Mouse (Mus musculus): ENCODE measurements around the gene Syne1. TPM values are rescaled to one million over a fixed set of nuclear protein-coding genes. Genes with fewer than 3 reads are reported as not detected.
A peak's percentile ranks its signal among the peaks of the same experiment; 100 is the strongest.

The Syne1 gene
- polyA plus RNA-seq, 1 experiment: 140 TPM

GRCm38 (mm10) chr10:5085792-5086191 is 465.5 kb downstream of the Syne1 start:
- Histone ChIP-seq H3K4me1 (ENCODE audit: control insufficient read depth, insufficient read depth, low read length) (peaks cover 2% of the 10 kb centered on the region; the same call in 1 of the 2 replicates), H3K4me3 (ENCODE audit: insufficient read depth, low read depth, low read length) (no peak overlapping the region), H3K27ac (ENCODE audit: insufficient read depth, low read depth, low read length) (no peak overlapping the region)
- WGBS: 85% methylated on average over 5 of the region's 5 CpGs
- TF ChIP-seq CTCF (IDR thresholded peaks at IDR 0.05; ENCODE audit: insufficient read depth, low read depth, low read length): no peak
- no peak for TF ChIP-seq POLR2A (IDR thresholded peaks at IDR 0.05; ENCODE audit: insufficient read depth, low read depth, low read length)

- 70% methylated on average over 6 of the region's 6 CpGs for WGBS
- H3K4me1 ChIP-seq (ENCODE audit: control insufficient read depth, insufficient read depth, low read length): peaks cover 5% of the 10 kb centered on the region
- no peak for TF ChIP-seq CTCF (IDR thresholded peaks at IDR 0.05; ENCODE audit: insufficient read depth, low read depth, low read length)
- no peak overlapping the region for H3K27ac ChIP-seq (ENCODE audit: insufficient read depth, low read depth, low read length)
- H3K4me3 ChIP-seq (ENCODE audit: insufficient read depth, low read depth, low read length): no peak overlapping the region
Measured at GRCm38 (mm10) chr10:5083716-5084115, 467.6 kb downstream of the Syne1 start.

DNA sequence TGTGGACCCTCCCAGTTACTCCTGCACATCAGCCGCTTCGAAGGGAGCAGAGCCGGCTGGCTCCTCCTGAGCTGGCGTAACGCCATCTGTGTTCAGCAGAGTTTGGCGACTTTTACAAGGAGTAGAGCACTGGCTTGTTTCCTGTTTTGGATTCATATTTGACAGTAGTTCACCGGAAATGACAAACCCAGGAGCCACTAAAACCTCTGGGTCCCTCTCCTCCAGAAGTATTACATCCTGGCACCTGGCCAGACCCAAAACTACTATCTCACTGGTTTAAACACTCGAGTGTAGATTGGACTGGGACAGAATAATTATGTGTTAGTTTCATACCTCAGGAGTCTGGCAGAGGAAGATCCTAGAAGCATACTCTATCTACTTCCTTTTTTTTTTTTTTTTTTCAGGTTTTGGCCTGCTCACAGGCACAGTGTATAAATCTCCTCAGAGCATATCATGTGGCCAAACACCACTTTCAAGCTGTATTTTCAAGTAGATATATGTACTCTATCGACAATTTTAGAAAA is 471.3 kb downstream of the Syne1 start:
- no peak overlapping the region for H3K27ac ChIP-seq (ENCODE audit: insufficient read depth, low read depth, low read length)
- no peak overlapping the region for H3K4me3 ChIP-seq (ENCODE audit: insufficient read depth, low read depth, low read length)
- TF ChIP-seq POLR2A (IDR thresholded peaks at IDR 0.05; ENCODE audit: insufficient read depth, low read depth, low read length) (no peak), CTCF (IDR thresholded peaks at IDR 0.05; ENCODE audit: insufficient read depth, low read depth, low read length) (no peak)
- peaks cover 5% of the 10 kb centered on the region for H3K4me1 ChIP-seq (ENCODE audit: control insufficient read depth, insufficient read depth, low read length)
- WGBS: 22% methylated on average over 9 of the region's 9 CpGs

- H3K27ac ChIP-seq (ENCODE audit: insufficient read depth, low read depth, low read length): no peak overlapping the region
- 76% methylated on average over 7 of the region's 7 CpGs for WGBS
- H3K4me1 ChIP-seq (ENCODE audit: control insufficient read depth, insufficient read depth, low read length): peaks cover 3% of the 10 kb centered on the region
- TF ChIP-seq CTCF (IDR thresholded peaks at IDR 0.05; ENCODE audit: insufficient read depth, low read depth, low read length) (no peak), POLR2A (IDR thresholded peaks at IDR 0.05; ENCODE audit: insufficient read depth, low read depth, low read length) (no peak)
- H3K4me3 ChIP-seq (ENCODE audit: insufficient read depth, low read depth, low read length): no peak overlapping the region
Measured at GRCm38 (mm10) chr10:5075724-5076123, 475.6 kb downstream of the Syne1 start.

GRCm38 (mm10) chr10:5072054-5072453 is 479.2 kb downstream of the Syne1 start:
- peaks cover 4% of the 10 kb centered on the region; the same call in 1 of the 2 replicates for H3K4me1 ChIP-seq (ENCODE audit: control insufficient read depth, insufficient read depth, low read length)
- no peak for TF ChIP-seq CTCF (IDR thresholded peaks at IDR 0.05; ENCODE audit: insufficient read depth, low read depth, low read length)
- no peak for TF ChIP-seq POLR2A (IDR thresholded peaks at IDR 0.05; ENCODE audit: insufficient read depth, low read depth, low read length)
- WGBS: 86% methylated on average over 8 of the region's 8 CpGs
- H3K4me3 ChIP-seq (ENCODE audit: insufficient read depth, low read depth, low read length): no peak overlapping the region
- H3K27ac ChIP-seq (ENCODE audit: insufficient read depth, low read depth, low read length): no peak overlapping the region

- no peak overlapping the region for H3K4me3 ChIP-seq (ENCODE audit: insufficient read depth, low read depth, low read length)
- peaks cover 4% of the 10 kb centered on the region; the same call in 1 of the 2 replicates for H3K4me1 ChIP-seq (ENCODE audit: control insufficient read depth, insufficient read depth, low read length)
- H3K27ac ChIP-seq (ENCODE audit: insufficient read depth, low read depth, low read length): no peak overlapping the region
- no peak for TF ChIP-seq POLR2A (IDR thresholded peaks at IDR 0.05; ENCODE audit: insufficient read depth, low read depth, low read length)
- TF ChIP-seq CTCF (IDR thresholded peaks at IDR 0.05; ENCODE audit: insufficient read depth, low read depth, low read length): no peak
- 67% methylated on average over 3 of the region's 3 CpGs for WGBS
Measured at GRCm38 (mm10) chr10:5070941-5071231, 480.4 kb downstream of the Syne1 start.

- no peak for TF ChIP-seq CTCF (IDR thresholded peaks at IDR 0.05; ENCODE audit: insufficient read depth, low read depth, low read length)
- no peak for TF ChIP-seq POLR2A (IDR thresholded peaks at IDR 0.05; ENCODE audit: insufficient read depth, low read depth, low read length)
- WGBS: 89% methylated on average over 11 of the region's 11 CpGs
- Histone ChIP-seq H3K27ac (ENCODE audit: insufficient read depth, low read depth, low read length) (no peak overlapping the region), H3K4me1 (ENCODE audit: control insufficient read depth, insufficient read depth, low read length) (peaks cover 4% of the 10 kb centered on the region; the same call in 1 of the 2 replicates), H3K4me3 (ENCODE audit: insufficient read depth, low read depth, low read length) (no peak overlapping the region)
Measured at GRCm38 (mm10) chr10:5070168-5070940, 480.9 kb downstream of the Syne1 start.

DNA sequence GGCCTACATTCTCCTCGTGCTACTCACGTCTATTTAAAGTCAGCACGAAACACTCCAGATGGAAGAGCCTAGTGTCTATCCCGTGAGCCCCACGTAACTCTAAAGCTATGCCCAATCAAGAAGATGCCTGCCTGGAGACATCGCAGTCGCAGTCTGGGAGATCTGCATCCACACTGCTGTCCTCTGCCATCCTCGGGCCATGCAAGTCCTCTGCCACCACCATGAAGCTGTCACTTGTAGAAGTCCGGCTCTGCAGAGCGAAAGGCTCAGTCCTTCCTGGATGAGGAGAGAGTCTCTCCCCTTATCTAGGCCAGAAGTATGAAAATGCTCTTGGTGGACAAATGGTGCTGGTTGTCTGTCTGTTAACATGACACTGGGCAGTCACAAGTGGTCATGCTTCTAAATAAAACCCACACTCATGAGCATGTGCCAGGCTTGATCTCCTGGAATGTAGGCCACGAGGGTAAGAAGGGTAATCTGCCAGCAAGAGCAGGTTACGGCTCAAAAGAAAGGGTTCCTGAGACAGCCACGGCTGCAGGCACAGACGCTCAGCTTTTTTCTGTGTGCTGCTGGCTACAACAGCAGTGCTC is 482.5 kb downstream of the Syne1 start, which contains the start of gene Gm10097:
TSS of gene Gm10097 (plus strand) at position 517 of the 590 bp plus-strand sequence.
- Histone ChIP-seq H3K27ac (ENCODE audit: insufficient read depth, low read depth, low read length) (0 out of 2 replicates have a peak within 1 kb of the TSS, but pooled peaks have one; percentile 5), H3K4me3 (ENCODE audit: insufficient read depth, low read depth, low read length) (no peak within 1 kb of the TSS), H3K4me1 (ENCODE audit: control insufficient read depth, insufficient read depth, low read length) (peaks cover 4% of the 10 kb centered on the region; the same call in 1 of the 2 replicates)
- 71% methylated on average over 14 of the region's 14 CpGs for WGBS
- TF ChIP-seq CTCF (IDR thresholded peaks at IDR 0.05; ENCODE audit: insufficient read depth, low read depth, low read length): no peak
- TF ChIP-seq POLR2A (IDR thresholded peaks at IDR 0.05; ENCODE audit: insufficient read depth, low read depth, low read length): no peak

DNA sequence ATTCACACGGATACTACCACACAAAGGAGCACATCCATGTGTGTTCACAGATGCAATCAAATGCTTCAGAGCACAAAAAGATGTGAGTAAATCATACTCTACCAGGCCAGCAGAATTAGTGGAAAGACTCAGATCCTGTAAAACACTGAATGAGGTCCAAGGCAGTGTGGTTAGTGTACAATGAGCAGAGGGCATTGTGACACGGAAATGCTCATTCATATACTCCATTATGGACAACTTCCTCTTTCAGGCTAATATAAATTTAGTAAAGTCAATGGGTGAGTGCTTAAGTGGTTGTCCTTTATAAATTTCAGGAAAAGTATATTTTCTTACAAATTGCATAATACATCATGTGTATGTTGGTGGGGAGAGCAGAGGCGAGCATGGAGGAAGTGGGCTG is 484.2 kb downstream of the Syne1 start:
- TF ChIP-seq CTCF (IDR thresholded peaks at IDR 0.05; ENCODE audit: insufficient read depth, low read depth, low read length) (no peak), POLR2A (IDR thresholded peaks at IDR 0.05; ENCODE audit: insufficient read depth, low read depth, low read length) (no peak)
- Histone ChIP-seq H3K27ac (ENCODE audit: insufficient read depth, low read depth, low read length) (no peak overlapping the region), H3K4me1 (ENCODE audit: control insufficient read depth, insufficient read depth, low read length) (peaks cover 4% of the 10 kb centered on the region; the same call in 1 of the 2 replicates), H3K4me3 (ENCODE audit: insufficient read depth, low read depth, low read length) (no peak overlapping the region)
- 80% methylated on average over 3 of the region's 3 CpGs for WGBS
